Mouse (Mus musculus) stomach, embryonic 15.5 days (tissue): ENCODE data around the gene Epn2. TPM values are rescaled to one million over a fixed set of nuclear protein-coding genes. Genes with fewer than 3 reads are reported as not detected.
"Not testable (repeated sequence)": the region's sequence is repeated elsewhere in the genome, so short reads cannot be mapped to it uniquely, and the experiment has no call there.

Experiments
- ATAC-seq: fragments of 200-750 bp; cut with Nextera tagmentation; 2 replicates; pipeline ENCODE4 v1.8.0; 2017; ENCODE audit warnings: low read depth, moderate number of reproducible peaks, moderate TSS enrichment; ENCODE audit not compliant: insufficient read depth, low FRiP score
- H3K27ac ChIP-seq: fragments of 300-500 bp; sonication (generic); 2 replicates; pipeline ENCODE4 v1.5.1; 2015; ENCODE audit warnings: mild to moderate bottlenecking, inconsistent platforms
- H3K27me3 ChIP-seq: fragments of 300-500 bp; sonication (generic); replicated peaks from 2 replicates; pipeline ENCODE4 v1.6.1; 2015; ENCODE audit warnings: inconsistent platforms
- H3K36me3 ChIP-seq: fragments of 300-500 bp; sonication (generic); 2 replicates; pipeline ENCODE4 v1.6.1; 2015; ENCODE audit warnings: inconsistent platforms
- H3K4me1 ChIP-seq: fragments of 300-500 bp; sonication (generic); 2 replicates; pipeline ENCODE4 v1.6.1; 2015; ENCODE audit warnings: inconsistent platforms
- H3K4me2 ChIP-seq: fragments of 300-500 bp; sonication (generic); 2 replicates; pipeline ENCODE4 v1.6.1; 2015; ENCODE audit warnings: mild to moderate bottlenecking, inconsistent platforms
- H3K4me3 ChIP-seq: fragments of 300-500 bp; sonication (generic); replicated peaks from 2 replicates; pipeline ENCODE4 v1.5.1; 2015; ENCODE audit warnings: inconsistent platforms
- H3K9ac ChIP-seq: fragments of 300-500 bp; sonication (generic); 2 replicates; pipeline ENCODE4 v1.6.1; 2015; ENCODE audit warnings: inconsistent platforms
- H3K9me3 ChIP-seq: fragments of 300-500 bp; sonication (generic); 2 replicates; pipeline ENCODE4 v1.6.1; 2016; ENCODE audit warnings: inconsistent platforms
- WGBS: fragments of 180-500 bp; shearing (Covaris S2); methylation state at CpG from one replicate; pipeline ENCODE4 v1.1.7; 2015; 5-methylcytosine and 5-hydroxymethylcytosine counted together
- polyA plus RNA-seq: library from polyadenylated mRNA; unstranded; fragments of >200 nt; fragmentation: Nextera tagmentation; extraction: Ambion mirVana; gene quantifications from 2 replicates; pipeline ENCODE4 v1.2.1, GENCODE M21; 2015

Gene Epn2
- polyA plus RNA-seq, 1 experiment from 2014 or later, result 22.5 TPM

DNA sequence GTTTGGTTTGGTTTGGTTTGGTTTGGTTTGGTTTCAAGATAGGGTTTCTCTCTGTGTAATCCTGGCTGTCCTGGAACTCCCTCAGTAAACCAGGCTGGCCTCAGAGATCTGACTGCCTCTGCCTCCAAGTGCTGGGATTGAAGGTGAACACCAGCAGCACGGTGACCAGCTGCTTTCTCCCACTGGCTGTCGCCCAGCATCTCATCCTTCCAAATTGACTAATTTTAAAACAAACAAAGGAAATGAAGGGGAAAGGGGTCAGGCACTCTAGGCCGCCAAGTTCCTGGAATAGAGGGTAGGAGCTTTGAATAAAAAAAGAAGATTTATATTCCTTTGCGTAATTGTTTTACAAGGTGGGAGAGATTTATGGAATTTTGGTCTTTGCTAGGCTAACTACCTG is 5.9 kb upstream of the Epn2 start:
- H3K9me3 ChIP-seq, result no peaks in the 10 kb centered on the region
- no peaks in the 10 kb centered on the region for H3K36me3 ChIP-seq
- H3K27ac ChIP-seq, result no peak overlapping the region
- no peaks in the 10 kb centered on the region for H3K4me1 ChIP-seq
- H3K27me3 ChIP-seq, result no peaks in the 10 kb centered on the region
- H3K4me3 ChIP-seq, result no peak overlapping the region
- H3K4me2 ChIP-seq, result no peak overlapping the region
- ATAC-seq, result no peak
- WGBS, result 47% methylated on average over 4 of the region's 4 CpGs
- H3K9ac ChIP-seq, result no peak overlapping the region

DNA sequence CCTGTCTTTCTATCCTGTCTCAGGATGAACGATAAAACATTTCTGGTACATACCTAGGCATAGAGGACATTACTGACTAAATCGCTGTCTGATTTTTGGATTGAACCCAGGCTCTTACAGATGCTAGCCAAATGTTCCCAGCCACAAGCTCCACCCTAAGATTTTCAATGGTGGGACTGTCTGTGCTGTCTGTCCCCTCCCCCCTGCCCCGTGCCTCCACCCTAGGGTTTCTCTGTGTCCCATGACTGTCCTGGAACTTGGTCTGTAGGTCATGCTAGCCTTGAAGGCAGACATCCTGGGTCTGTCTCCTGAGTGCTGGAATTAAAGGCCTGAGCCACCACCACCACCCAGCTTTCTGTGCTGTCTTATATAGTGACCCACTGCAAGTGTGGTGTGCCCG is 5.3 kb upstream of the Epn2 start:
- Histone ChIP-seq H3K27ac (no peak overlapping the region), H3K27me3 (no peaks in the 10 kb centered on the region), H3K9me3 (no peaks in the 10 kb centered on the region), H3K4me3 (no peak overlapping the region), H3K9ac (no peak overlapping the region), H3K4me1 (no peaks in the 10 kb centered on the region), H3K36me3 (no peaks in the 10 kb centered on the region), H3K4me2 (no peak overlapping the region)
- ATAC-seq, result no peak
- WGBS, result 73% methylated on average over 4 of the region's 4 CpGs

DNA sequence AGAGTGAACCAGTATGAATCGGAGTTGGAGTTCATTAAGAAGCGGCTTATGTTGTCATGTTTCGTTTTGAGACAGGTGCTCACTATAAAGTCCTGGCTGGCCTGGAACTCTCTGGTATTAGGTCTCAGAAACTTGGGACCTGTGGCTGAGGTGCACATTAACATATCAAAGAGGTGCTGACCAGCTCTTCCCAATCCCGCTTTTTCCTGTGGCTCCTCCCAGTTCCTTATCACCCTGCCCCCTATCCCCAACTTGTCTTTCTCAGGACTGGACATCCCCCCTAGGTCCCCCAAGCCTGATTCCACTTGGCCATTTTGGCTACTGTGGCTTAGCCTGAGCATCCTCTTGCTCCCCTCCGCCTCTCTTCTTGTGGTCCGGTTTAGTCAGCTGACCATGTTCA is 4.6 kb upstream of the Epn2 start:
- Histone ChIP-seq H3K36me3 (no peaks in the 10 kb centered on the region), H3K9me3 (no peaks in the 10 kb centered on the region), H3K27ac (no peak overlapping the region), H3K4me1 (no peaks in the 10 kb centered on the region), H3K4me2 (no peak overlapping the region), H3K27me3 (no peaks in the 10 kb centered on the region), H3K9ac (no peak overlapping the region), H3K4me3 (no peak overlapping the region)
- ATAC-seq, result no peak
- 89% methylated on average over 6 of the region's 6 CpGs for WGBS

DNA sequence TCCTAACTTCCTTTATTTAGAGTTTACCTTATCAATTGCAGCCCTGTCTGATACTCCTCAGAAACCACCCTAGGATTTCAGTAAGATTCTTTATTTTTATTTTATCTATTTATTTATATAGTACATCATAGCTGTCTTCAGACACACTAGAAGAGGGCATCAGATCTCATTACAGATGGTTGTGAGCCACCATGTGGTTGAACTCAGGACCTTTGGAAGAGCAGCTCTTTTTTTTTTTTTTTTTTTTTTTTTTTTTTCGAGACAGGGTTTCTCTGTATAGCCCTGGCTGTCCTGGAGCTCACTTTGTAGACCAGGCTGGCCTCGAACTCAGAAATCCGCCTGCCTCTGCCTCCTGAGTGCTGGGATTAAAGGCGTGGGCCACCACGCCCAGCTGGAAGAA is 3.3 kb upstream of the Epn2 start:
- H3K27me3 ChIP-seq, H3K9me3 ChIP-seq, H3K27ac ChIP-seq, H3K4me3 ChIP-seq, ATAC-seq, H3K36me3 ChIP-seq, H3K9ac ChIP-seq, H3K4me2 ChIP-seq, H3K4me1 ChIP-seq: not testable (repeated sequence)
- 94% methylated on average over 4 of the region's 5 CpGs for WGBS

DNA sequence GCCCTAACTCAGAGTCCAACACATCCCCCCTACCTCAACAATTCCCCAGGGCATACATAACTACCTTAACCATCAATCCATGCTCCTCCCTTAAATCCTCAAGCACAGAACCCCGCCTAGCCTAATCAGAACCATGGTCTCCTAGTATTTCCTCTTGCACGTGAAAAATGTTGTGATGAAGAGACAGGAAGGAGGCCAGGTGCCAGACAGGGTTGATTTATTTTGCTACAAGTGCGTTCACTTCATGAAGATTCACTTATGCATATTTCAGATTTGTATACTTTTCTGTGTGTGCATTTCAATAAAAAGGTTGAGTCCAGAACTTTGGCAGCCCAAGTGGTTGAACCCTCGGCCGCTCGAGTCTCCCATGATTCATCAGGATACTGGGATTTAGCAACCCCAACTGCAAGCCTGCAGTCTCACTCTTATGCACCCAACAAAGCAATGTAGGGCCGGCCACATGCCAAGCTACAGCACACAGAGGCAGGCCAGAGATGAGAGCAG is 443 bp upstream of the Epn2 start:
- H3K27ac ChIP-seq, result peak overlapping the region; percentile 89
- peak overlapping the region; percentile 84 for H3K4me2 ChIP-seq
- no peak for ATAC-seq
- H3K36me3 ChIP-seq, result no peaks in the 10 kb centered on the region
- H3K9me3 ChIP-seq, result no peaks in the 10 kb centered on the region
- peak overlapping the region; percentile 66 for H3K4me3 ChIP-seq
- no peak overlapping the region for H3K9ac ChIP-seq
- WGBS, result 72% methylated on average over 7 of the region's 7 CpGs
- H3K27me3 ChIP-seq, result no peaks in the 10 kb centered on the region
- H3K4me1 ChIP-seq, result peaks cover 5% of the 10 kb centered on the region; the same call in 1 of the 2 replicates

DNA sequence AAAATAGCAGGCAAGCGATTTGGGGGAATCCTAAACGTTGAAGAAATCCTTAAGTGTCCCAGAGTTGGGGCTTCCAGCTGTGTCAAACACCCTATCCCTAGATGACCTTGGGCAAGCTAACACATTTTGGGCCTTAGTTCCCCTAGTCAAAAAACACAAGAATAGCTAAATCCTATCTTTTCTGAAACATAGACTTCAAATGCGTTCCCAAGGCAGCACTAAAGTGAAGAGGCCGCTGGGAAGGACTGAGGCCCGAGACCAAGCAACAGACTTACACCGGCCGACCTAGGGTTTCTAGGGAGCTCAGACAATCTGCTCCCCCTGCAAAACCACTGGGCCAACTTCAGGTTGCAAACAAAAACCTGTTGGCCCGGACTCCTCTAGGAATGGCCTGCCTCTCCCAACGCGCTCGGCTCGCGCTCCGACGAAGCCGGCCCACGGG is 925 bp downstream of the Epn2 start:
- Histone ChIP-seq H3K4me1 (peaks cover 5% of the 10 kb centered on the region; the same call in 1 of the 2 replicates), H3K9ac (peak overlapping the region; percentile 60), H3K4me3 (peak overlapping the region; percentile 66), H3K4me2 (peak overlapping the region; percentile 84), H3K27ac (peak overlapping the region; percentile 89), H3K36me3 (no peaks in the 10 kb centered on the region), H3K9me3 (no peaks in the 10 kb centered on the region), H3K27me3 (no peaks in the 10 kb centered on the region)
- ATAC-seq, result 0 out of 2 replicates have a peak, but pooled peaks have one; percentile 29
- WGBS, result under 1% methylated on average over 17 of the region's 17 CpGs

DNA sequence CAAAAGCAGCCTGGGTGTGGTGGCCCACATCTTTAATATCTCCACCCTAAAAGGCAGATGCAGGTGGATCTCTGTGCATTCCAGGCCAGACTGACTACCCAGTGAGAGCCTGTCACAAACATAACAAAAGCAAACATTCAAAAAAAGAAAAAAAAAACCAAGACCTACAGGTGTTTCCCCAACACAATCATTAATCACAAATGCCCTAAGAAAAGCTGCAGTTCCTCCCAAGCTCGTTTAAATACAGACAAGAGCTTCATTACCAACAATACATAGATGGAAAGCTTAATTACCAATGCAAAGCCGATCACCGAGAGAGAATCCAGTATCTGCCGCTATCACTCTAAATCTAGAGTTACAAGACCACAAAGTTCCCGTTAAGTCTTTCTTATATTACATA is 1.5 kb downstream of the Epn2 start:
- Histone ChIP-seq H3K9ac (no peak overlapping the region), H3K27me3 (no peaks in the 10 kb centered on the region), H3K4me1 (peaks cover 5% of the 10 kb centered on the region; the same call in 1 of the 2 replicates), H3K27ac (no peak overlapping the region), H3K36me3 (no peaks in the 10 kb centered on the region), H3K4me3 (peak overlapping the region; percentile 66), H3K9me3 (no peaks in the 10 kb centered on the region), H3K4me2 (peak overlapping the region; percentile 84)
- 9% methylated on average over 5 of the region's 5 CpGs for WGBS
- ATAC-seq, result no peak

DNA sequence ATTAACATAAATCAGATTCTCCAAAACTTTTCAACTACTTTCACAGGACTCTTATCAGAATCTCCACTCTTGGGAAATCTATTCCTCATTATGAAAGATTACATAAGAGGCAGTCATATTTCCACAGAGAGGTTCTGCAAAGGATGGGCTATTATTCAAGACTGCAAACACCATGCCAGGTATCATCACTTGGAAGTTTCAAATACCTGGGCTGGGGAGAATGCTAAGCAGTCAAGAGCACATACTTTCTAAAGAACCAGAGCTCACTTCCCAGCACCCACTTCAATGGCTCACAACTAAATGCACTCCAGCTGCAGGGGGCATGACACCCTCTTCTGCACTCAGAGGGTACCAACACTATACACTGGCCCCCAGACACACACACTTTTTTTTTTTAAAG is 2.1 kb downstream of the Epn2 start:
- H3K9ac ChIP-seq, result no peak overlapping the region
- peaks cover 5% of the 10 kb centered on the region; the same call in 1 of the 2 replicates for H3K4me1 ChIP-seq
- H3K27me3 ChIP-seq, result no peaks in the 10 kb centered on the region
- peak overlapping the region; percentile 84; the same call in 1 of the 2 replicates for H3K4me2 ChIP-seq
- no peak overlapping the region for H3K4me3 ChIP-seq
- no peak overlapping the region for H3K27ac ChIP-seq
- H3K9me3 ChIP-seq, result no peaks in the 10 kb centered on the region
- no peaks in the 10 kb centered on the region for H3K36me3 ChIP-seq
- no peak for ATAC-seq

DNA sequence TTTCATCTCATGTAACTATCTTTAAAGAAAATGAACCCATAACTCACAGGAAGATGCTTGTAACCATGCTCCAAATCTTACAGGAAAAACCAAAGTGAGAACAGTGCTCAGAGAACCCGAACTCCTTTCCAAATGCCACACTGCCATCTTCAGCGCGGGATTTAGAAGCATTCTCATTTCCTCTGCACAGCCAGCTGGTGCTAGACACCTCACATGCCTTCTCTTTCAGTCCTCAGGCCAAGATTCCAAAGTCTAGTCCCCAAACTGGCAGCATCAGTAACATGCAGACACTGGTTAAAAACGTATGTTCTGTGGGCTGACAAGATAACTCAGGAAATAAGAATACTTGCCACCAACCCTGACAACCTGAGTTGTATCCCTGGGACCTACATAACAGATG is 6.2 kb downstream of the Epn2 start:
- Histone ChIP-seq H3K27ac (no peak overlapping the region), H3K36me3 (no peaks in the 10 kb centered on the region), H3K4me2 (no peak overlapping the region), H3K27me3 (no peaks in the 10 kb centered on the region), H3K9ac (no peak overlapping the region), H3K4me3 (no peak overlapping the region), H3K9me3 (no peaks in the 10 kb centered on the region), H3K4me1 (peaks cover 5% of the 10 kb centered on the region; the same call in 1 of the 2 replicates)
- WGBS, result 85% methylated on average over 4 of the region's 4 CpGs
- no peak for ATAC-seq

DNA sequence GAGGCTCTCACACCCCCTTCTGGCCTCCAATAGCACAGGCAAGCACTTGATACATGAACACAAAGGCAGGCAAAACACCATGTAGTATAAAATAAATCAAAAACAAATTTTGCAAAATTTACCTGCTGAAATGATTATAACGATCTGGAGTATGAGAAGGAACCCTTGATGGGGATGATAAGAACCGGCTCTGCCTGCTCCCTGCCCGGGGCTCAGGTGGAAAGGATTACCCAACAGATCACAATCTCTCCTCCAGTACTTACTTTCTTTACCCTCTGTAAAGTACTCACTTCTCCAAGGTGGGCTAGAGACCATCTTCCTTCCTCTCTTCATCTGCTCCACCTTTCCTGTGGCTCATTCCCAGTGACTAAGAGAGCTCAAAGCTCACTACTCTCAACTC is 8.3 kb downstream of the Epn2 start:
- no peaks in the 10 kb centered on the region for H3K4me1 ChIP-seq
- H3K9ac ChIP-seq, result no peak overlapping the region
- H3K27ac ChIP-seq, result no peak overlapping the region
- H3K9me3 ChIP-seq, result no peaks in the 10 kb centered on the region
- no peak overlapping the region for H3K4me3 ChIP-seq
- H3K27me3 ChIP-seq, result no peaks in the 10 kb centered on the region
- H3K4me2 ChIP-seq, result no peak overlapping the region
- ATAC-seq, result no peak
- no peaks in the 10 kb centered on the region for H3K36me3 ChIP-seq
- 89% methylated on average over 3 of the region's 3 CpGs for WGBS

DNA sequence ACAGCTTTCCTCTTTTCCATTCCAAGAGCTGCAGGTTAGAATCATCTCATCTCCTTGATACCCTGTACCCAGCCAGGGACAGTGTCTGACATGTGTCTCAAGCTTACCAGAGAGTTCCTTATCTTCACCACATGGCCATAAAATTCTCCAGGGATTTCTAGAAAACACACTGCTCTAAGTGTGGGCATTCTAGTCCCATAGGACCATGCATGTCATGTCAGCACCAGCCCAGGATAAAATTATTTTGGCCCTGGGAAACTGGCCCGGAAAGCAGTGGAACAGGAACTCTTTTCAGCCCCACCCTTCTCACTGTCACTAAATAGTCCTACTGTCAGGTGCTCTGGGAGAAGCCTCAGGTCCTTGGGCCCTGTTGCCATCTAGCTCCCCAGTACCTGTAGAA is 9.8 kb downstream of the Epn2 start:
- Histone ChIP-seq H3K27me3 (no peaks in the 10 kb centered on the region), H3K9ac (no peak overlapping the region), H3K9me3 (no peaks in the 10 kb centered on the region), H3K4me2 (no peak overlapping the region), H3K4me1 (no peaks in the 10 kb centered on the region), H3K36me3 (no peaks in the 10 kb centered on the region), H3K27ac (no peak overlapping the region), H3K4me3 (no peak overlapping the region)
- no peak for ATAC-seq
- 81% methylated on average over 1 of the region's 1 CpGs for WGBS

DNA sequence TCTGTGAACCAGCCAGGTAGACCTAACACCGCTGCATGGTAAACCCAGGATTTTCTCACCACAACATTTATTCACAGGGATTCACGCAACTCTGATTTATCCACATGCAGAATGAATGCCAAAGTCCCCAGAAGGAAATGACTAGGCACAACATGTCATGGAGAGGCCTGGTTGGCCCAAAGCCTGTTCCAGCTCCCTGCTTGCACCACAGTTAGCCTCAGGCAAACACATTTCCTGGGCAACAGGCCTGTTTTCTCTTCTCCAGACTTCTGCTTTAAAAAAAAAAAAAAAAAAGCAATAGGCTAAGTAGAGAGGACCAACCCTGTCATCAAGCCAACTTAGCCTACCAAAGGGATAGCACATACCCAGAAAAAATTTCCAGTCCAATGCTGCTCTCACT is 14.9 kb downstream of the Epn2 start:
- WGBS, result 87% methylated on average over 2 of the region's 2 CpGs

DNA sequence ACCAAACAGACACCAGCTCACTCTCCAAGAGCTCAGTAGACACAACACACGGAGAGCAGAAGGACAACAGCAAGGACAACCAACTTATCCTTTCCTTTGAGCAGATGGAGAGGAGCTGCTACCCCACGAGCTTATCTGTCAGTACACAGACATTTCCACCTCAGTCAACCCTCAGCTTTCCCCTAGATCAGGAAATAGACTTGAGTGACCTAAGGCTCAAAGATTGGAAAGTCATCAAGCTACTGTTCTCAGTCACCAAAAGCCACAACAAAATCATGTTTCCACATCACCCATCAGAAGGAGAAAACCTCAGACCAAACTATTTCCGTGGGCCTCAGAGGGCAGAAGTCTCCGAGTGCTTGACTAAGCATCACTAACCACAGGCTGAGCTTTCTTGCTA is 15.5 kb downstream of the Epn2 start:
- H3K9ac ChIP-seq, result no peak overlapping the region
- no peaks in the 10 kb centered on the region for H3K9me3 ChIP-seq
- 71% methylated on average over 4 of the region's 4 CpGs for WGBS
- H3K36me3 ChIP-seq, result no peaks in the 10 kb centered on the region
- H3K4me2 ChIP-seq, result no peak overlapping the region
- no peak overlapping the region for H3K4me3 ChIP-seq
- H3K27ac ChIP-seq, result no peak overlapping the region
- 0 out of 2 replicates have a peak, but pooled peaks cover 5% of the 10 kb centered on the region for H3K4me1 ChIP-seq
- H3K27me3 ChIP-seq, result no peaks in the 10 kb centered on the region
- ATAC-seq, result no peak

More for the DNA sequence above, 14.9 kb downstream of the Epn2 start:
- Histone ChIP-seq H3K9me3 (no peaks in the 10 kb centered on the region), H3K36me3 (no peaks in the 10 kb centered on the region), H3K27me3 (no peaks in the 10 kb centered on the region), H3K9ac (no peak overlapping the region), H3K4me1 (0 out of 2 replicates have a peak, but pooled peaks cover 5% of the 10 kb centered on the region), H3K27ac (no peak overlapping the region), H3K4me3 (no peak overlapping the region), H3K4me2 (no peak overlapping the region)
- no peak for ATAC-seq
